Mouse (Mus musculus) bone marrow, adult 2 months (tissue): Measurements from ENCODE around the gene Dnase1.

Source experiments
- CTCF ChIP-seq: fragments of 200-500 bp; IDR thresholded peaks from 2 replicates; pipeline ENCODE4 v1.5.1; 2011; ENCODE audit warnings: low read length, control low read depth; ENCODE audit not compliant: control insufficient read depth, insufficient read depth
- POLR2A ChIP-seq: fragments of 200-500 bp; IDR thresholded peaks from 2 replicates; pipeline ENCODE4 v1.6.1; 2011; ENCODE audit warnings: low read depth, mild to moderate bottlenecking, control low read depth, low read length, borderline replicate concordance; ENCODE audit not compliant: control insufficient read depth

- TF ChIP-seq POLR2A (no peak), CTCF (no peak)
Observed at GRCm38 (mm10) chr16:4030501-4030900, 6.2 kb upstream of the Dnase1 start.
